Mouse (Mus musculus) CD8-positive naive resting alpha-beta T cell, adult 2 months (primary cell): ENCODE measurements at regions not wholly inside any gene's neighbourhood (a gene's known extent, or its start where the extent isn't known, plus 50 kb on each side); places are given as distances from the start of the nearest gene placed in this dataset.
"Not testable (repeated sequence)": the region's sequence is repeated elsewhere in the genome, so short reads cannot be mapped to it uniquely, and the experiment has no call there.

ENCODE experiments used
- DNase-seq, 2 experiments: peaks; one replicate each; pipeline ENCODE4 v3.0.0; 2022; ENCODE audit warnings: low read depth in 2 of 2, low spot score in 2 of 2

- DNase-seq = no peak
These were observed 160.7 kb downstream of the Basp1 start for GRCm38 (mm10) chr15:25252648-25253567.

- no peak for DNase-seq
These were observed 167.9 kb downstream of the Basp1 start for GRCm38 (mm10) chr15:25245631-25246030.

- no peak for DNase-seq
These were observed 175.6 kb downstream of the Basp1 start for GRCm38 (mm10) chr15:25237665-25238664.

GRCm38 (mm10) chr15:25236191-25236723 is 177.3 kb downstream of the Basp1 start:
- no peak for DNase-seq

GRCm38 (mm10) chr15:25234064-25234700 is 179.4 kb downstream of the Basp1 start:
- no peak for DNase-seq

- DNase-seq = no peak
These were observed 183.4 kb downstream of the Basp1 start for GRCm38 (mm10) chr15:25230213-25230612.

- no peak for DNase-seq
These were observed 183.8 kb downstream of the Basp1 start for GRCm38 (mm10) chr15:25229807-25230206.

- DNase-seq = no peak
These were observed 186.1 kb downstream of the Basp1 start for GRCm38 (mm10) chr15:25227496-25227895.

GRCm38 (mm10) chr15:25225936-25226335 is 187.6 kb downstream of the Basp1 start:
- no peak for DNase-seq

- DNase-seq = no peak
These were observed 188.1 kb downstream of the Basp1 start for GRCm38 (mm10) chr15:25225431-25225830.

- no peak for DNase-seq
These were observed 191.8 kb downstream of the Basp1 start for GRCm38 (mm10) chr15:25221749-25222148.

GRCm38 (mm10) chr15:25216375-25216774 is 197.2 kb downstream of the Basp1 start:
- peak in 1 of 2 experiments; percentile 35 for DNase-seq

GRCm38 (mm10) chr15:25202097-25202496 is 211.5 kb downstream of the Basp1 start:
- DNase-seq = no peak

GRCm38 (mm10) chr15:25200249-25200648 is 213.3 kb downstream of the Basp1 start:
- DNase-seq = not testable (repeated sequence)

- DNase-seq = no peak
These were observed 225.7 kb downstream of the Basp1 start for GRCm38 (mm10) chr15:25187881-25188326.

- DNase-seq = no peak
These were observed 240.8 kb downstream of the Basp1 start for GRCm38 (mm10) chr15:25172755-25173154.

GRCm38 (mm10) chr15:25146371-25146770 is 267.2 kb downstream of the Basp1 start:
- DNase-seq = no peak

- peak in 1 of 2 experiments; percentile 14 for DNase-seq
These were observed 269.3 kb downstream of the Basp1 start for GRCm38 (mm10) chr15:25144228-25144627.

GRCm38 (mm10) chr15:25140389-25141181 is 273.0 kb downstream of the Basp1 start:
- DNase-seq = no peak

- no peak for DNase-seq
These were observed 276.5 kb downstream of the Basp1 start for GRCm38 (mm10) chr15:25137091-25137490.
